Mouse (Mus musculus) 3T3-L1 (cell line): ENCODE measurements around the gene Pik3ap1.
A peak's percentile ranks its signal among the peaks of the same experiment; 100 is the strongest.
"Not testable (repeated sequence)": the region's sequence is repeated elsewhere in the genome, so short reads cannot be mapped to it uniquely, and the experiment has no call there.

Experiments used
- DNase-seq: peaks from one replicate; pipeline ENCODE4 v3.0.0-alpha.2; 2015; ENCODE audit warnings: low read depth, low spot score

Pik3ap1 gene

DNA sequence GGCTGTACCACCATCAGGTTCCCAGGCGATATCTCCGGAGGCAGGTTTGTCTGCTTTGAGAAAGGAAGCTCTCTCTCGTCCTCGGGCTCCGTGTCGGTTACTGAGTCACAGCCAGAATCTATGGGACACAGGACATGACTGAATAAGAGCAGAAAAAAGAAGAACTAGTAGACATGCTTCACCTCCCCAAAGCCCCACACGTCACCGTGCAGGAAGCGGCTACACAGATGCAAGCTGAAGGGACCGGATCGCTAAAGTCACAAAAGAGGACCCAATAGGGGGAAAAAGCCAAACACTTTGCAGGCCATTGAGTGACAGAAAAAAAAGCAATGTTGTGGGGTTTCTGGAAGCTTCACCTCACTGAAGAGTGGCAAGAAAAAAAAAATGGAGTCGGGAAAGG is 52.7 kb downstream of the Pik3ap1 start:
- no peak for DNase-seq

DNA sequence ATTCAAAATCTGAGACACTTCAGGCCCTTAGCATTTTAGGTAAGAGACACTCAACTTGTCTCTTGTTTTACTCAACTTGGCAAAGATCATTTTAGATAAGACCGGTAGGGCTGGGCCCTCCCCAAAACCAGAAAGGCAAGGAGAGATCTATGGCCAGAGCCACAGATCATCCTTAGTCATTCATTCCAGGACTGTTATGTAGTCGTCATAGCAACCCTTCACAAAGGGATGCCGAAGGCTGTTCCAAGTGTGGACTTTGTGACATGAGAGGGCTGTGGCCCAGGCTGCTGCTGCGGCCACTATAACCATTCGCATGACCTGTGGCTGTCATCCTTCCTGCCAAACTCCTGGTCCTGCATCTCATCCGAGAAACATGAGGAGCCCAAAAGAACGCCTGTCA is 54.5 kb downstream of the Pik3ap1 start:
- DNase-seq, result no peak

DNA sequence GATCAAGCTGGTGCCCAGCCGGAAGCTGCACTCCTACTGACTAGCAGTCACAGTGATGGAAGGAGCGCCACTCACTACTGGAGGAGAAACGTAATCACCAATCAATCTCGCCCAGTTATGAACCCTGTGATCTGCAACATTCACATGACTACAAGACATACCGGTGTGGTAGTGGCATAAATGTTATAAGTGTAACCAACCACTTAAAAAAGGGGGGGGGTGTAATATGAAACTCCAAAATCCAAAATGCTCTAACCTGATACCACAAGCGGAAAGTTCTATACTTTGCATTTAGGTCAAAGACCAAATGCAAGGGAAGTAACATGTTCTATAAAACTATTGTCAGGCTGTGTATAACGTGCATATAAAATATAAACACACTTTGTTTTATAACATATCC is 54.9 kb downstream of the Pik3ap1 start:
- no peak for DNase-seq

DNA sequence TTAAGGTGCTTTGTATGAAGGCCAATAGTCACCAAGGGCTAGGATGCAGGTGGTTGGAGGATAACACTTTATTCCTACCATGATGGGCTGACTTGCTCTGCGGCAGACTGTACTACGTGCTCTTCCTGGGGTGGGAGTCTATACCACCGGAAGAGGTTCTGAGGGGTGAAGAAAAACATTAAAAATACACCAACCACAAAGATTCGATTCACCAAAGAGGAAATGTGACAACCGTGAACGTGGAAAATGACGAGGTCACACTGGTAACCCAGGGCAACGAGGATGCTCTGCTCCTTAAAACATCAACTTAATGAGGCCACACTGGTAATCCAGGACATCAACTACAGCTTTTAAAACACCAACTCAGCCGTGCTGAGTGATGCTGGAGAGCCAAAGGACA is 56.2 kb downstream of the Pik3ap1 start:
- no peak for DNase-seq

DNA sequence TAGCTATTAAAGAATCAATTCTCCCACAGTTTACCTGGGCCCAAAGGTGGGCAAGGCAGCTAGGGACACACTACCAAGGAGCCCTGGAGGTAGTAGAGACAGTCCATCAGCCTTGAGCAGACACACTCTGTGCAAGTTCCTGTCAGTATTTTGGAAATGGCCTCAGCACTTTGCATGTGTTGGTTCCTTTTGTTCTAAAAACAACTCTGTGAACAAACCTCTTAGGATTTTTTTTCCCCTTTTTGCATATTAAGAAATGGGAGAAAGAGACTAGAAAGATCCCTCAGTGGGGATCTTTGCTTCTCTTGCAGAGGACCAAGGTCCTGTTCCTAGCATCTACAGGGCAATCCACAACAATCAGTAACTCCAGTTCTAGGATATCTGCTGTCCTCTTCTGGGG is 61.1 kb downstream of the Pik3ap1 start:
- DNase-seq, result no peak

DNA sequence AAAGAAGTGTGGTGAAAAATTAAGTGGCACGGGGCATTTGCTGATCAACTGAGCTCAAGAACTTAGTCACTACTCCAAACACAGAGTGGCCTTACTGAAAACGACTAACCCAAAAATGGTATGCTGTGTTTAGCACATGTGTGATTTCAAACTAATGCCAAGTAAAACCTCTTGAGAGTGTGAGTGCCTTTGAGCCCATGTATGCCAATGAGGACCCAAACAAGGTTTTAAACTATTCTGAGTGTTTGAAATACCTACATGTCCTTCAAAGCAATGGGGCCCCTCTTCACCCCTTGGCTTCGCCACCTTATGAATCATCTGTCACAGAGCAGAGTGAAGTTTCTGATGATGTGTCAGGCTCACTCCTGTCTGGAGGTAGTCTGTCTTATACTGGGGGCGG is 61.8 kb downstream of the Pik3ap1 start:
- no peak for DNase-seq

DNA sequence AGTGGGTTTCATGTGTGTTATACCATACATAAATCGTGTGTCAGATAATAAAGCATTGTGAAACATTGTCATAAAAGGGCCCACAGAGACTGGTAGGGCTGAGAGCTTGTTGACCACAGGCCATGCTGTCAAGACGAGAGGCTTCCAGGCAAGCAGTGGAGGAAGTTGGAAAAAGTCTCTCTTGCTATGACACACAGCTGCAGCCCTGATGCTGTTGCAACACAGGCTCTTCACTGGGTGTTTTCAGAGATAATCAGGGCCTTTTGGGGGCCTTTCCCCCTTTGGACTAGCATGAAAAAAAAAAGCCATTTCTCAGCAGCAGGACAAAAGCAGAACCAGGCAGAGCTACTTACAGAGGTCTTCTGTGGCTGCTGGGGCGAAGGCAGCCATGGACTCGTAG is 63.8 kb downstream of the Pik3ap1 start:
- DNase-seq, result no peak

DNA sequence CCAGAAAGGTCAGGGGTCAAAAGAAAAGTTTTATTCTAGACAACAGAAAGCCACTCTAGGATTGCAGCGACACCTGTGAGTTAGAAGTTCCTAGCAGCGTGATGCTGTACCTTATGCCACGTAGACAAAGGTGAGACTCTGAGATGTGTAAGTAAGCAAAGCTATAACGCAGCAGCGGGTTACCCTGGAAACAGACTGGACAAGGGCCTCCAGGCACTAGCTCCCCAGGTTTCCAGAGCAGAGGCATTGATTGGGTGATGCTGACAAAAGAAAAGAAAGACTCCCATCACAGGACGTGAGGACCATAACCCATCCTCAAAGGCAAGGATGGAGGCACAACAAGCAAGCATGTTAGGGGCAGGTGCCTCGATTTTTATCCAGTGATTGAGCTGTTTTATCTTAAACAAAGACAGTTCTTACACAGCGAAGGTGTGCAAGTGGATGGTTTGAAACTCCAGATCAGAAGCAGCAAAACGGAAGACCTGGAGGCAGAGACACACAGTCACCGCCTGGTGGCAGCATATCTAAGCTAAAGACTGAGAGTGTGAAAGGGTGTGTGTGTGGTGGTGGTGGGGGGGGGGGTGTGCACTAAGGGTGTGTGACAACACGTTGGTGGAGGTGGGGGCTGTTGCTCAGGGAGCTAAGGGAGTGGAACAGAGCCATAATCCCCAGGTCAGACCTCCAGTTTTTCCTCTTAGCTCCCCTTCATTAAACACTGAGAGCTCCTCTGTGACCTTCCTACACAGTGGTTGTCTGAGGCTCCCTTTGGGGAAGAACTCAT is 67.4 kb downstream of the Pik3ap1 start:
- DNase-seq, result peak; percentile 79

DNA sequence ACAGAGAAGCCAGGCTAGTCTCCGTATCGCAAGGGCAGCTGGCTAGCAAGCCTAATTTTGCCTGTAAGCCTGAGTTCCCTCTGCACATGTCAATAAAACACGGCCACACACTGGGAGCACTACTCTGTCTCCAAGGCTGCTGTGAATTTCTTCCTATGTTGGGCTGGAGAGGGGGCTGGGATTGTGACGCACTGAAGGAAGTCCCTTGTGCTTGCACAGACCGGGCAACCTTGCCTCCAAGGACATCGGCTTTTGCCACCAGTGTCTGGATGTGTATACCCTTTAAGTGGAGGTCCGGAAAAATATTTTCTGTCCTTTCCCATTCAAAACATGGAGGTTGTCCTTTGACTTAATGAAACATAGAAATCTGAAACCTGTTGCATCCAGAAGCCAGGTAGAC is 70.2 kb downstream of the Pik3ap1 start:
- no peak for DNase-seq

DNA sequence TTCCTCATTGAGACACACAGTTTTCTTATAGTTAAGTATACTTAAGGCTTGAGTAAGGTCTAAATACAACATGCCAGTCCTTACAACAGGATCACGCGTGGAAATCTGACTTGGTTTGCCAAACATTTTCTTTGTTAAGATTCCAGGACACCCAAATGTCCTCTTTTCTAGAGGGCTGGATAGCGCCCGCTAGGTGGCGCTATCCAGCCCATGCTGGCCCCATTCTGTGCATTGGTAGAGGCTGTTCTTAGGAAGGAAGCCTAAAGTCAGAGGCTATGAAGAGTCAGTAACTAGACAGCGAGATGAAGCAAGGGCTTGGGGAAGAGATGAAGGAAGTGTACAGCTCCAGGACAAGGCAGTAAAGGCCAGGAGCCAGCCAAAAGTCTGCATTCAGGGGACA is 71.2 kb downstream of the Pik3ap1 start:
- DNase-seq, result peak; percentile 55

DNA sequence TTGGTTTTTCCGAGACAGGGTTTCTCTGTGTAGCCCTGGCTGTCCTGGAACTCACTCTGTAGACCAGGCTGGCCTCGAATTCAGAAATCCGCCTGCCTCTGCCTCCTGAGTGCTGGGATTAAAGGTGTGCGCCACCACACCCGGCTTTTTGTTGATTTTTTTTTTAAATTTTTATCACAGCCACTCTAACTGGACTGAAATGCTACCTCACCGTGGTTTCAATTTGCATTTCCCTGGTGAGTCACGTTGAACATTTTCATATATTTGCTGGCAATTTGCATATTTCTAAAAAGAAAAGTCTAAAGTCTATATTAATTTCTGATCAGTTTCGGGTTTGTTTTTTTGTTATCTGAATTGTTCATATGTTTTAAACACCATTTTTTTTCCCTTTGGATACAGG is 72.3 kb downstream of the Pik3ap1 start:
- not testable (repeated sequence) for DNase-seq

DNA sequence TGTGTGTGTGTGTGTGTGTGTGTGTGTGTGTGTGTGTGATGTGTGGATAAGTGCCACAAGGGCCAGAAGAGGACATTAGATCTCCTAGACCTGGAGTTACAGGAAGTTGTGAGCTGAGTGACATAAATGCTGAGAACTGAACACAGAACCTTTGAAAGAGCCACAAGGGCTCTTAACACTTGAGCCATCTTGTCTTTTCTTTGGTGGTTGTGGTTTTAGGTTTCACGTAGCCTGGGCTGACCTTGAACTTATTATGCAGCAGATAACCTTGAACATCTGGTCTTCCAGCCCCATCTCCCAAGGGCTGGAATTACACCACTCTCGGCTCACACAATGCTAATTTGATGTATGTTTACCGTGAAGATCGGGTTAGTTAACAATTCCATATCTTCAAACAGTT is 72.9 kb downstream of the Pik3ap1 start:
- DNase-seq, result no peak

DNA sequence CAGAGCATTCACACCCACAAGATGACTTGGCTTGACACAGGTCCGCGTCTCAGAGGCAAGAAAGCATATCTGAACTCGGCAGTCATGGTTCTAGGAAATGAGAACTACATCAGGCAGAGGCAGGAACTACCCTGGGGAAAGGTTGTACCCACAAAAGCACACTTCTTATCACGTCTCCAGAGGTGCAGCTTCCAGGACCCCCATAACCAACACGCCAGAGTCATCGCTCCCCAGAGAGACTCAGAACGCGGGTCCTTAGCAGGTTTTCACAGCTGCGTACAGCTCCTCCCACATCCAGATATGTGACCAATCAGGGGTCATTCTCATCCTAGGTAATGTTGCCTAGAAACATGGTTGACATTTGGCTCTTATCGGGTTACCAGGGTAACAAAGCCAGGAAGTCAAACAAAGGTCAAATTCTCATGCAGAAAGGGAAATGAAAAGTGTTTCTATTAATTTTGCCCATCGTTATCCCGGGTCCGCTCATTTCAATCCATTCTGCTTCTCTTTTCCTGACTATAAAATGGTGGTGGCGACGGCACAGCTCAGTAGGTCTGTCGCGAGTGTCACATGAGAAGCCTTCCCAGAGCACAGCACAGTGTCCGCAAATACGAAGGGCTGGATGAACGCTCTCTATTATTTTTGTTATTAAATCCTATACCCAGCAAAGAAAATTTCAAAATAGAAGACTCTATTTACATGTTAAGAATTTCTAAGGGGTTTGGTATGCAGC is 73.8 kb downstream of the Pik3ap1 start:
- no peak for DNase-seq

DNA sequence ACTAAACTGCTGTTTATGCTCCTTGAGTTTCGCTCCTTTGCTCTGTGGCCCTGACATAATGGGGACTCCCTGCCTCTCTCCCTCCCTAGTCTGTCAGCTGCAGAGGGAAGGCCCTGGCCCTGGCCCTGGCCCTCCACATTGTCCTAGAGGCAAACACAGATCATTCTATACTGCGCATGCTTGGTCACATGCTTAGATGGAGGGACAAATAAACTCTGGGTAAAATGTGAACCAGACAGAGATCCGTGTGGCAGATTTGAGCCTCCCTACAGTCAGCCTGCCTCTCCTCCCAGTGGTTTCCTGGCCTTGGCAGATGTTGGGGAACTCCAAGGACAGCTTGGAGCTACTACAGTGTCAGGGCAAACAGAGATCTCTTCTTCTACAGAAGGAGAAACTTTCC is 81.0 kb downstream of the Pik3ap1 start:
- DNase-seq, result no peak

DNA sequence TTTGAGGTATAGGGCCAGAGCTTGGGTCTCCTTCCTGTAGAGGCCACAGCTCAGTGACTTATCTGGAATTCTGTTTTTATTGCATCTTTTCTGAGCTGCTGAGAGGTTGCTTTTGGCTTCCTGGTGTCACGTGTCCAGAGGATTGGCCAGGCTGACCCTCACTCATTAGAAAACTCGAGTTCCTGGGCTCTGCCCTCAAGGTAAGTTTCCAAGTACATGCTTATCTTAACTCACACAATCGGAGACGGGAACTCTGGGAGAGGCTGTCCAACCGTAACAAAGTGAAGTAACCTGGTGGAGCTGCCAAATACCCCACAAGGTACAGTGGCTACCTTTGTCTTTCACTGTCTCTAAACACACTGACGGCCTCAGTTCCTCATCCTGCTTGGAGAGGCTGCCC is 81.5 kb downstream of the Pik3ap1 start:
- DNase-seq, result no peak

DNA sequence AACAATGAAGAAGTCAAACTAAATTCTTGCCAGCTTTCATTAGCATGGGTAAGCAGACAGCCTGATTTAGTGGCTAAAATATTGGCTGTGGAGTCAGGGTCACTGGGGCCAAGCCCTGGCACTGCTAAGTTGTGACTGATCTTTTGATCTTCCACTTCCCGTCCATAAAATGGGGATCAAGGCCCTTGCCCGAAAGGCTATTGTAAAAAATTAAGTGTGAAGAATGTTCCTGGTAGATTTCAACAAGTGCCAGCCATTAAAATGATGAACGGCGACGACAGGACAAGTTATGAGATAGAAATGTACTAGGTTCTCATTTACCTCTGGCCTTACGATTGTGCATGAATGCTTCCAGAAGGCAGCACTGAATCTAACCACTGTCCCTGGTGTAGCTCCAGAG is 83.0 kb downstream of the Pik3ap1 start:
- peak; percentile 25 for DNase-seq

DNA sequence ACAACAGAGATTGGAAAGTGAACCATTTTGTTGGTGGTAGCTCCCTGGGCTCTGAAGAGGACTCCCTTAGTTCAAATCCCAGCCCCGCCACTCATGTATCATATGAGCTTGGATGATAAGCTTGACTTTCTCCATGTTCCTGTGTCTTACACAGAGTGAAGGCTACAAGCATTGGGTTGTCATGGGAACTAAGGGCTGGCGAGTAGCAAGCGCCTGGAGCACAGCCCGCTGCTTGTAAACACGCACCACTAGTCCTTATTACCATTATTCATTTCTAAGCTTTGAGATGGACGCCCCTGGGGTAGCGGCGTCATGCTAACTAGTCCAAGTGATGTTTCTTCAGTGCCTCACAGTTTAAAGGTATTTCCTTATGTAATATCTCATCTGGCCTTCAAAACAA is 85.5 kb downstream of the Pik3ap1 start:
- DNase-seq, result no peak

DNA sequence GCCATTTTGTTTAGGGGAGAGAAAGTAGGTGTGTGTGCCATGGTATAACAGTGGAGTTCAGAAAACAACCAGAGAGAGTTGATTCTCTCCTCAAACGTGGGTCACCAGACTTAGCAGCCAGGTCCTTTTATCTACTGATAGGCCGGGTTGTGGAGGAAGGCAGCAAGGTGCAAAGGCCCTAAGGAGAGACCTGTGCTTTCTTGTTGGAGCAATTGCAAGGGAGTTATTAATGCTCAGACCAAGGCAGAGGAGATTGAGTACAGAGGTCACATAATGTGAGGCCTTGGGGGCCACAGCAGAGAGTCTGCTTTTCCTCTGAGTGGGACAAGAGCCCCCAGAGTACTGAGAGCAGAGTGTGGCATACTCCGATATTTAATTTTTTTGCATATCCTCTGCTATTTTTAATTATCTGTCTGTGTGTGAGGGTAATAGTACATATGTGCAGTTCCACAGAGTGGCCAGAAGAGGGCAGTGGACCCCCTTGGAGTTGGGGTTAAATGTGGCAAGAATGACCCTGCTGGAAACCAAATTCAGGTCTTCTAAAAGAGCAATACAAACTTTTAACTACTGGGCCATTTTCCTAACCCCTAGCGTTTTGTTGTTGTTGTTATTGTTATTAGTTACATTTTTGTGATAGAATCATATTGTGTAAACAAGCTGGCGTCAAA is 93.8 kb downstream of the Pik3ap1 start:
- DNase-seq, result peak; percentile 41

DNA sequence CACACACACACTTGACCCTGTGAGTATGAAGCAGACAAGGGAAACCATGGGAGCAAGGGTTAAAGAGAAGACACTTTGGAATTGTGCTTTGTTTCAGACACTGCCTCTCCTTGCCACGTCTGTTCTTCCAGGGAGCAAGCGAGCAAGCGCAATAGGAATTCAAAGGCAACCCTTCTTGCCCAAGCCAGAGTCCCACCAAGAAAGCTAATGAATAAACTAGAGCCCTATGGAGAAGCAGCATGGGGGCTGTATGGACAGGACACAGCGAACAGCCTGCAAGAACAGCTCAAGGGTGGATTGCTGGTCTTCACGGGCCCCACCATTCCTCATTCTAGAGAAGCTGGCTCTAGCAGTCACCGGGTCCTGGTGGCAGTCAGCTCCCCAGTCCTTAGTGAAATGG is 96.3 kb downstream of the Pik3ap1 start:
- no peak for DNase-seq

DNA sequence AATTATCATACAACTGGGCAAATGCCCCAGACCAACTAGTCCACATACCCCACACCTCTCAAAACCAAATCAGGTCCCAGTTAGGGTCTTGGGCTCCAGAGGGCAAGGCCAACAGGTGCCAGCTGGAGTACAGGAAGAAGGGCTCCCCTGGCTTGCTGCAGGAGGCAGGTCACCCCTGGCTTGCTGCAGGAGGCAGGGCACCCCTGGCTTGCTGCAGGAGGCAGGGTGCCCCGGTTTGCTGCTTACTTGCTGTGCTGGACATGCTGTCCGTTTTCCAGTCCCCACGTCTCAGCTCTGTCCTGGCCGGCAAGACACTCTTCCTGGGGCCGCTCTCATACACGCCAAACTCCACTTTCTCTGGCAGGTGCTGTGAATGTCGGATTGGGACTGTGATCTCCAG is 97.7 kb downstream of the Pik3ap1 start:
- DNase-seq, result no peak

DNA sequence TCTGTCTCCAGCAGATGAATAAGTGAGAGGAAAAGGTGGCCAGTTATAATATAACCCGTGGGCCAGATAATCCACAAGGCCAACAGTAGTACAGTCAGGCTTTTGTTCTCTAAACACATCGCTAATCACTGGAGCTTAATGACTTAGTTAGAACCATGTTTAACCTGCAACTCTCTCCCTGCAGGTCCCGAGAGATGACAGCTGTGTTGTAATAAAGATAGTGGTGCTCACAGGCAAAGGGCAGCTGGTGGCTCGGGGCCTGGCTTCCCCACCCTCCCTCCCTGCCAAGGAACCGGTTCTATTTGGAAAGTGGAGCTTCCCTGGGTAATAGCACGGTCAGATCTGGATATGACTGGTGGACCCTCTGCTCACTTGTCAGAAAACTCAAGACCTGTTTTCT is 100.4 kb downstream of the Pik3ap1 start:
- no peak for DNase-seq

DNA sequence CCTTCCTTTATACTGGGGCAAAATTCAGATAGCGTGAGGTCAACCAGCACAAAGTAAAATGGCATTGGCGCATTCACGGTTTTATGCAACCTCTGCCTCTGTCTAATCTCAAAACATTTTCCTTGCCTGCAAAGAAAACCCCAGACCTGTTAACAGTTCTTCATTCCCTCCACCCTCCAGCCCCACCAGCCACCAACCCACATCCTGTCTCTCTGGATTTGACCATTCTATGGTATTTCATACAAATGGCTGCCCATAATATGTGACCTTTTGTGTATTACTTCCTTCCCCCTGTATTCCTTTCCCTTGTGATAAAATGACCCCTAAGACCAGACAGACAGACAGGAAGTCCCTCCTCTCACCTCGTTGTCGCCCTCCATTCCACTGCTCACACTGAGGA is 102.2 kb downstream of the Pik3ap1 start:
- no peak for DNase-seq

DNA sequence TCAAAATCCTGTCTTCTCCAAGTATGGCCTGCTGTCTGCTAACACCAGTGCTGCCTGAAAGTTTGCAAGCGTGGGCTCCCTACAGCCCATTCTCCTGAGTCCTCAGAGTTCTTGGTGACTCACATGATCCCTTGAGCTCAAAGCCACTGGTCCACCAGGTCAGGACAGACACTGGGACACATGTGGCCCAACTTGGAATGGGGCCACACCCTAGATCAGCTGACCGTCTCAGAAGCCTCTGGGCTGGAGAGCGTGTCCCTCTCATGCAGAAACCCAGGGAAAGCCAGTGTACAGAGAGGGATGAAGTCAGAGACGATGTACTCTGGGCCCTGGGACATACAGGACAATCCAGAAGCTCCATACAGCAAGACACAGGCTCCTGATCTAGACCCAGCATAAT is 102.7 kb downstream of the Pik3ap1 start:
- DNase-seq, result peak; percentile 27
